Mouse (Mus musculus) telencephalon, adult 2 months (tissue): ENCODE results near the gene Dusp15.

ENCODE experiments used
- DNase-seq: peaks from one replicate; pipeline ENCODE4 v3.0.0-alpha.2; 2011; ENCODE audit warnings: low read depth, low spot score

Dusp15 gene

DNA sequence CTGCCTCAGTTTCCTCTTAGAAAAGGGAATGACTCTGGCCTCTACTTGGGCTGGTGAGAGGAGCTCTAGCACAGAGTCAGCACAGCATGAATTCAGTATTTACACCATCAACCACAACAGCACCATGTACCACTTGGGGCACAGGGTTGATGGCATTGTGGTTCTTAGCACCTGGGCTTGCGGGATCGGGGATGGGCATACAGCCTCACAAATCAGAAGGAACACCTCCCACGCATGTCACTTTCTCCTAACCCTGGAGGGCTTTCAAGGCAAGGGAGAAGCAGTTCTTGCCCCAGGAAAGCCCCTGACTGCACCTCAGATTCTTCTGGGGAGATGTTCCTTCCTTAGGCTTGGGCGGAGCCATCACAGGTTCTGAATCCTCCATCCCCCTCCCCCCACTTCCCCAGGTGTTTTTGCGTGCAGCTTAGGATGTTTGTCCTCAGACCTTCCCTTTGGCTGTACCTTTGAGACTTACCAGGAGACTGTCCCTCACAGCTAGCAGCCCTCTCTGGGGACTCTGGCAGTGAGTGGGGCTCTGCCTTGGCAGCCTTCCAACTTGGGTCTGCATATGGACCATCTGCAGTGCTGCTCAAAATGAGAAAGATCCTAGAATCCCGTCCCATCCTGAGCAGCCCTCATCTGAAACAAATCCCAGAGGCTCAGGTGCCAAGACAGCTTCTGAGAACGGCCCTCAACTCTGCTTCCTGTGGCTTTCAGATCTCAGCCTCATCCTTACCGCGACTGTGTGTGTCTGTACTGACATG is 45.0 kb downstream of the Dusp15 start:
- DNase-seq, result no peak

DNA sequence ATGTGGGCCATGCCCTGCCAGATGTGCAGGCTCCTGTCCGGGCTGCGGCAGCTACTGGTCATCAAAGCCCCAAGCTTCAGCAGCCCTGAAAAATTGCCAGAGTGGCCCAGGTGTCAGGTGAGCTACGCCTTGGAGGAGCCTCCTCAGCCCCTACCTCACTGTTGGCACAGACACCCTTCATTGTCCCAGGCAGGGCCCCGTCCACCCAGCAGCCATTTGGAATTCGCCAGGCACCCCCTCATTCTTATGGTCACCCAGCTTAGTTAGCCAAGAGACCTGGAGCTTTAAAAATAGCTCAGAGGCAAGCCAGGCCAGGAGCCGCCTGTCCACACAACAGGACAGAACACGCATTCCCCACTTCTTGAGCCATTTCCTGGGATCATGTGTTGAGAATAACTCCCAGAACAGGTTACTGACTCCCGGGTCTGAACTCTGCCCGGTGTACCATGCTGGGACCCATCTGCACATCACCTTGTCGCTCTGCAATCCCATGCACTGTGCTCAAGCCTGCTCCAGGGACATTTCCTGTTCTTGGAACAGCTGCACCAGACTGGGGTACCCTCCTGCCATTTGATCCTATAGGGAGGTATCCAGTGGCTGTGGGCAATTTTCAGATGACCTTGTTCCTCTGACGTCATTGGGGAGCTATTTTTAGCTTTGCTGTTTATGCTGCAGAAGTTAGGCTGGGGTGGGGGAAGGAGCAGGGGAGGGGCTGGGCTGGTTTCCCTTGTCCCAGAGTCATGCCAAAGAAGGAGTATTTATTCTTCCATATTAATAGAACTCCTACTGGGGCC is 46.3 kb downstream of the Dusp15 start:
- DNase-seq, result no peak

DNA sequence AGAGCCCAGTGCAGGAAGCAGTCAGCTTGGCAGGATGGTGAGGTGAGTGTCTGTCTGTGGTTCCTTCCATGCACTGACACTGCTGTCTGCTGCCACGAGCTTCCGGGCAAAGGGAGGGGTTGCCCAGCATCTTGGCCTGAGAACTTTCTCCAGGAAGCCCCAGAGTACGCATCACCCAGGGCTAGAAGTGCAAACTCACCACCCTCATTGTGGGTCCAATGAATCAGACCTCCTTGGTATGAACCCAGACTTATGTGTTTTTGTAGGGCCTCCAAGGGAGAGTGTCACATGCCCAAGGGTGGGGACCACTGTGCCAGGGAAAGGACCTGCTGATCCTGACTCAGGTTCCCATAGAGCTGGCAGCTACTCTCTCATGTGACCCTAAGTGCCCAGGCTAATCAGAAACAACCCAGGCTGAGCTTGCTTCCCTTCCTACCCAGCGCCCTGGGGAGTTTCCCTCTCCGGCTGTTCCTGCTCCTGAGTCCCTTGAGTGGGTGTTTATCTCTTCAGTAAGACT is 47.3 kb downstream of the Dusp15 start:
- no peak for DNase-seq

DNA sequence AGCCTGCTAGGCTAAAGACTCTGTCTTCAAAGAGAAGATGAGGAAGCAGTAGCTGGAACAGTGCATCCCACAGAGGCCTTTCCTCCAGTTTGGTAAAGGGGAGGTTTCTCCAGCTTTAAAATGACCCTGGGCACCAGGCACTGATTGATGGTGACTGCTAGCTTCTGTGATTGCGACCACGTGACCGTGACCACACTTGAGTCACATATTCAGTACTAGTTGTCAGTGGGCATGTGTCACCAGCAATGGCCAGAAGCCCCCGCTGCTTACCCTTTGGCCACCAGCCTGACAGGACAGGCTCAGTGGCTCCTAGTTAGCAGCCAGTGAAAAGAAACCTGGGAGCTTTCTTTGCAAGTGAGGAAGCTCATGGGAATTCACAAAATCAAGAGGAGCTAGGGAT is 47.9 kb downstream of the Dusp15 start:
- DNase-seq, result no peak

DNA sequence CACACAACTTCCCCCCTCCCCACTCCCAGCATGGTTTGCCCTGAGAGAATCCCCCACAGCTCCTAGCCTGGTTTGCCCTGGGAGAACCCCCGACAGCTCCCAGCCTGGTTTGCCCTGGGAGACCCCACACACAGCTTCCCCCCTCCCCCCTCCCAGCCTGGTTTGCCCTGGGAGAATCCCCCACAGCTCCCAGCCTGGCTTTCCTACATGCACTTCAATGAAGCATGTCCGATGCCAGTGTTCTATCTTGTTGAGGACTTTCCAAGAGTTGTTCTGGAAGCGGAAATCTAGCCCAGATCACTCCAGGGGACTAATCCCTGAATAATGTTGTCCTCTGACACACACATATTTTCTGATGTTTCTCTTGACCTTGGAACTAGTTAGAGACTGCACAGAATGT is 48.8 kb downstream of the Dusp15 start:
- no peak for DNase-seq

DNA sequence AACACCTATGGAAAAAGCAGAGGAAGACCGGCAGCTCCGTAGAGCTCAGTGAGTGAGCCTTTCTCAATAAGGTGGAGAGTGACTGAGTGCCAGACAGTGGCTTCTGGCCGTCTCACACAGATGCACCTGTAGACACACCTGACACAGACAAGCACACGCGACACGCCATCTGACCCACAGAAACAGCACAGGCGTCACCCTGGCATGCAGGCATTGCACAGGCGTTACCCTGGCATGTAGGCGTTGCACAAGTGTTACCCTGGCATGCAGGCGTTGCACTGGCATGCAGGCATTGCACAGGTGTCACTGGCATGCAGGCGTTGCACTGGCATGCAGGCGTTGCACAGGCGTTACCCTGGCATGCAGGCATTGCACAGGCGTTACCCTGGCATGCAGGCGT is 50.2 kb downstream of the Dusp15 start:
- no peak for DNase-seq

DNA sequence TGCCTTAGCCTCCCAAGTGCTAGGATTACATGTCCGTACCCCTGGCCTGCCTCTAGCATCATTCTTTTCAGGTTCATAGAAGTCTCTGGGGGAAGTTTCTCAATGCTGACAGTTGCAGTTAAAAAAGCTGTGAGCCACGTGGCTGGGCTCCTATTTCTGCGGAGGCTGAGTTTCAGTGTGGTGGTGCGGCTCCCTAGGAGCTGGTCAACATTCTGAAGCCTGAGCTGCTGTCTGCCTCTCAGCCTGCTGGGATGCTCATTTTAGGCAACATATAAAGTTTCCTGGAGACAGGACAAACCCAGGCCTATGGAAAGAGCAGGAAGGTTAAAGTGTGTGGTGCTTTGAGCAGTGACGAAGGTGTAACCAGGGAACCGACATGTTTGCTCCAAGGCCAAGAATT is 52.5 kb downstream of the Dusp15 start:
- no peak for DNase-seq

DNA sequence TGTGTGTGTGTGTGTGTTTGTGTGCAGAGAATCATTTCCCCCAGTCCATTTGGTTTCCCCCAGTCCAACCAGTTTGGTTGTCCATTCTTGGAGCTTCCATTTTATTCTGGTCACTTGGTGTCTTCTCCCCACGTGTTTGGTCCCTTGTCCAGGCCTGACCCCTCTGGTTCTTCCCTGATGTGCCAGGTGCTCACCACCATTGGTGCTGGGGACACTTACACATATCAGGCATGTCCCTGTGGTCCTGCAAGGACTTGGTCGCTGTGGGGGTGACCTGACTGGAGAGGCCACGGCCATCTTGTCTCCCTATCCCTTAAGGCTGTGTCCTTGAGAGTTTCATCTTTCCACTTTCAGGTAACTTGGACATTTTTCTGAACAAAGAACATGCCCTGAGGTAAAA is 54.6 kb downstream of the Dusp15 start:
- no peak for DNase-seq

DNA sequence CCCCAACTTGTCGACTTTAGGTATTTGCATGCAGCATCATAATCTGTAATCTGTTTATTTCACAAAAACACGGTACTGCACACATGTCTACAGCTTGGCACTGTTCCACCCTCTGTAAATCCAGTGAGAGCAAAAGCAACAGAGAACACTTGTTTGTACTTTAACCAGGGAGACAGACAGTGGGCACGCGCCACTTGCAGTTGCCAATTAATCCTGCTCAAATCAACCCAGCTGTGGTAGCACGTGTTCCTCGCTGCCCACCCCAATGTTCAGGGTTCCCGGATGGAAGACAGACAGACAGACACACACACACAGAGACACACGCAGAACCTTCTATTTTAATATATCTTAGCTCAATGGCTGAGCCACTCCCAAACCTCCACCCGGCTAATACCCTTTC is 55.7 kb downstream of the Dusp15 start:
- DNase-seq, result no peak
